Mouse (Mus musculus): ENCODE measurements around the gene Cant1.

Gene Cant1

DNA sequence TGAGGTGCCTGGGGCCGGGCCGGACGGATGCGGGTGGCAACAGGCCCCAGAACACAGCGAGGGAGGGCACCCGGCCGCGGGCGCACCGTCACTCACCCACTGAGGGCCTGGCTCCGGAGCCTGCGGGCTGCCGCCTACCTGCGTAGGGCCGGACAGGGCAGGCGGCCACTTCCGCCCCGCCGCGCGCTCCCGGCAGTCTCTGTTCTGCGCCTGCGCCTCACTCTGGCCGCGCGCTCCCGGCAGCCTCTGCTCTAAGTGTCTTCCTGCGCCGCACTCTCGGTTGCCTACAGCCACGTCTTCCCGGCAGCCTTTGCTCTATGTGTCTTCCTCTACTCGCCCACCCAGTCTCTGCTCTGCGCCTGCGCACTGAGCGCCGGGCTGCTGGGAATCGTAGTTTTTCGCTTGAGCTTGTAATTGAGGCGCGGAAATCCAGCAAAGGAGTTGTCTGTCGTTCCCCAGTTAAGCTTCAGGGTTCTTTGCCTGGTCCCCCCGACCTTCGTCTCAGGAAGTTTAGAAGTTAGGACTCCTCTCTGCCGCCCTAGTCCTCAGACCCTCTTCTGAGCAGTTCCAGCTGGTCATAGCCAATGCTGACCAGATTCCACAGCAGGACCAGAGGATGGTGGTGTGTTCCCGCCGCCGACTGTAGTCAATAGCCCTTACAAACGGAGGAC lies at the start of gene Cant1:
TSS of gene Cant1 (minus strand) at position 253 of the 671 bp plus-strand sequence.
- DNase-seq (ENCODE audit: low spot score): peak; percentile 91

DNA sequence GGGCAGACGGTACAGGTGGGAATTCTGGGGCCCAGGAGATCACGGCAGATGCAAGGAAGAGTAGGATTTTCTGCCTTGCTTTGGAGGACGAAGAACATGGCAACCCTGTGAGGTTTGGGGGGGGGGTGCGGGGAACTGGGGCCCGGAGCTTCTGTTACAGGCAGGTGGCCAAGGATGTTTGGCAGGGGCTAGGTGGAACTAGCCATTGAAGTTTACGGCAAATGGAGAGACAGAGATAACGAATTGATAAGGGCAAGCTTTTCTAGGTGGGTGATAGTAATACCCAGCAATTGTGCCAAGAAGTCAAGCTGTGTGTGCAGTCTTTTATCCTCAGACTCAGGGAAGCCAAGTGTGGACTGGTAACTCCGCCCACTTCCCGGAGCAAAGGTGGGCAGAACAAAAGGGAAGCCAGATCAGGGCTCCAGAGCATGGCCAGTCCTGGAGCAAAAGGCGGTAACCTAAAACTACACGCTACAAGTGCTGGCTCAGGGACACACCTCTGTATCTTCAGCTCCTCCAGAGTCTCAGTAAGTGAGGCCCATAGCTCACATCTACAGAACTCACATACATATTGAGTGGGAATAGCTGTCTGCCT lies 48.7 kb upstream of the Cant1 start:
- DNase-seq (ENCODE audit: low spot score): no peak

DNA sequence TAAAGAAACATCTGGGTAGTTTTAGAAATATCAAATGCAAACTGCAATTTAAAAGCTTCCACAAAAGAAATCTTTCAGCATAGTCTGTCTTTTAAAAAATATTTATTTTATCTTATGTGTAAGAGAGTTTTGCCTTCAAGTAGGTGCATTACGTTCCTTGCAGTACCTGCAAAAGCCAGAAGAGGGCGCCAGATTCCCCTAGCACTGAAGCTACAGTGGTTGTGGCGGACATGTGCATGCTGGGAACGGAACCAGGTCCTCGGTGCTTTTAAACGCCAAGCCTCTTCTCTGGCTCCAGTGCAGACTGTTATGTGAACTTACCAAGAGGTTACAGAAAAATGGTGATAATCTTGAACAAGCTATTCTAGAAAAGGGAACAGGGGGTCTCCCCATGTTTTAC lies 41.4 kb upstream of the Cant1 start:
- DNase-seq (ENCODE audit: low spot score): no peak

DNA sequence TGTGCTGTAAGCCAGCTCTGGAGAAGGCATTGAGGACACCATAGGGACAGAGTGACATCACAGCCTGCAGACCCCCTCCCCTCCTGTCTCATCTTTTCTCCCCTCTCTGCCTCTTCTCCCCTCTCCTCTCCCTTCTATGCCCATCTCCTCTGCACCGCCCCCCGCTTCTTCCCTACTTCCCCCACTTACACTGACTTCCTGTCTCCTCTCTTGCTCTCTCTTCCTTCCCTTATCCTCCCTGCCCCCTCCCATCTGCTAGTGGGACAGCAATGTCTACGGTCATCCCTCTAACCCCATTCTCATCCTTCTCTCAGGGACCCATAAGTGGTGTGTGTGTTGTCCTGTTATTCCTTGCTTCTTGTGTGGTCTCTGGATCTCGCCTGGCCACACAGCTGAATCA lies 40.6 kb upstream of the Cant1 start:
- no peak for DNase-seq (ENCODE audit: low spot score)

DNA sequence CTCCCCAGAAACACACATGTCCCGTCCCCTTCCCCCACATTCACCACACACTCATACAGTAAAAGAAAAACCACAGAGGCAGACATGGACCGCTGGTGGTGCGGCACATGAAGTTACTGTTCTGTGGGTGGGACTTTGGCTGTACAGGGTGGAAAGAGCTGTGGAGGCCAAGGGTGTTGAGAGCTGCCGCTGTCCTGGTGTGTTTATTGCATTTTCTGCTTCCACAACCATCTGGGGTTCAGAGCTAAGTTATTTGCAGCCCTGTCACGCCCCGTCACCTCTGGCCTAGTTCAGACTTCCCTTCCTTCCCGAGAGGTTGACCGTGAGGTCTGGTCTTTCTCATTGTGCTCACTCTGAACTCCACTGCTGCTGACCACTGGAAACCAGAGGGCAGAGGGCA lies 40.2 kb upstream of the Cant1 start:
- DNase-seq (ENCODE audit: low spot score): no peak

DNA sequence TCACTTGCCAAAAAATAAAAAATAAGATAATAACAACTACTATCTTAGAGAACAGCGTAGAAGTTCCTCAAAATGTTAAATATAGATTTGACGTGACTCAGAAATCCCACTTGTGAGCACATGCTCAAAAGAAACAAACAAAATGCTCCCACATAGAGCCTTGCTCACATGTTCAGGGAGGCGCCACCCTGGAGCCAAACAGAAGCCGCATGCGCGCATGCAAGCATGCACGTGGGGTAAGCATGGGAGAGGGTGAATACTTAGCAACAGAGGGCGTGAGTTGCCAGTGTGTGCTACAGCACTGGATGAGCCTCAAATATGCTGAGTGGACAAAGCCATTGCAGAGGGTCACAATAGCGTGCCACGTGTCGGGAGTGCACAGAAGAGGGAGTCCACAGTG lies 38.1 kb upstream of the Cant1 start:
- DNase-seq (ENCODE audit: low spot score): no peak

DNA sequence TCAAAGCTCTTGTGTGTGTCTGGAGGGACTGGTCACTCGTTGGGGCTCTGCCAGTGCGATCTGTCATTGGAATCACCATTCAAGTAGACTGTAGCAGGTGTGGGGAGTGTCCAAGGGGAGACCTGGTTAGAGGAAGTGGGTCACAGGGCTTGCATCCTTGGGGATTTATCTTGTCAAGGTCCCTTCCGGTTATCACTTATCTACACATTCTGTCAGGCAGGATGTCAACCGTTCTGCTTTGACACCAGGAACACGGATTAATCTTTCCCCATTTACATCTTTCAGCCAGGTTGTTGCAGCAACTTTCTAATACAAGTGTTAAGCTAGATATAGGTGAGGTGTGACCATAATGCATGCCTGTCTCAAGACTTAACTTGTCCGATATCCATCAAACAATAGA lies 36.9 kb upstream of the Cant1 start:
- DNase-seq (ENCODE audit: low spot score): no peak

DNA sequence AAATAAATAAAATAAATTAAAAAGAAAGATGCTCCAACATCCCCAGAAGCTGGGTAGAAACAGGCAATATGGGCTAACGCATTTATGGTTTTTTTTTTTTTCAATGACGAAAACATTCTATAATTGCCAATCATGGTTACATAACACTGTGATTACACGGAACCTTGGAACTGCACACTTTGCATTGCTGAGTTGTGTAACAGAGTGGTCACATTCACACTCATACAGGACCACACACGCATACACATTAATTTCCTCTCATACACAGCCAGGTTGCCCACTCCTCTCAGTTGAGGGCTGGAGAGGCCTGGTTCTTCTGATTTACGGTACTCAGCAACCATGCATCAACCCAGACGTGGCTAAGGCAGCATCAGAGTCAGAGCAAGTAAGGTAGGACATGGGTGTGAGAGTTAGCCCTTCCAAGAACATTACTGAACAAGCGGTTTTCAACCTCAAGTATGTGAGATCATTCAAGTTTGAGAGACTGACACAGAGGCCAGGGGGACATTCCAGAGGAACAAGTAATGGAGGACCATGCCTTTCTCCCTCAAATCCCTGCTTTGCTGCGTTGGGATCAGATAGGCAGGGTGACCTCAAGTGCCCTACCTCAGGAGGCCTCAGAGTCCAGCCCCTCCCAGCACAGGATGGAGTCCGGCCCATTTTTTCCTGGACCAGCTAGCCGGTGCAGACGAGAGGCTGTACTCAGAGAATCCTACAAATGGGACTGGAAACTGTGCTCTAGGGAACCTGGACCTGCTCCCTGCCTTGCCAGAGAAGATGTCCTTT lies 35.2 kb upstream of the Cant1 start:
- no peak for DNase-seq (ENCODE audit: low spot score)

DNA sequence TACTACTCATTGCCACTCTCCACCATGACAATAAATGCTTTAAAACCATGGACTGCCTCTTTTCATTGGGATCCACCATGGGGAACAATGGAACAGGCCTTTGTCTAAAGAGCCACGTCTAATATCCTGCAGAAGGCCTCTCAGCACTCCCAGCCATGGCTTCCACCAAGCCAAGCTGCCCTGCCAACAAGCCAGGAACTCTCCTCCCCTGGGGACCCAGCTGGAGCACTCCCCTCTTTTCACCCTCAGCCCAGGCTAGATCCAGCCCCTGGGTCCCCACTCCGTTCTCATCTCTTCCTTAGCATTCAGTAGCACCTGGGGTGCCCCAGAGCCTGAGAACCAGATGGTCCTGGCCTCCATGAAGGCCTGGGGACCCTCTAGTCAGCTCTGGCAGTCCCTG lies 34.1 kb upstream of the Cant1 start:
- no peak for DNase-seq (ENCODE audit: low spot score)

DNA sequence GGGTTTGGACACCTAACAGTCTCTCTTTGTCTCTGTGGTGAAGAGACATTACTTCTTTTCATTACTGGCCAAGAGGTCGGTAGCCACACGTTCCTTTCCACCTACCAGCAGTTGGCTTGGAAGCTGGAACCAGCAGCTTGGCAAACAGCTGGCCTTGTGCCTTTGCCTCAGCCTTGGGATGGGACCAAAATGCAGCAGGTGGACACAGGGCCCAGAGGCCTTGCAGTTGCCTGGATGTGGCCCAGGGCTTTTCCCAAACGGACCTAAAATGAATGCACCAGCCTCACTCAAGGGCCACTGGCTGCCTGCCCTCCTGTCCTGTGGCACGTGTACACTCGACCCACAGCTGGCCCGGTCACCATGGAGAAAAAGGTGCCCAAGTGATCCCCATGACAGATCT lies 32.3 kb upstream of the Cant1 start:
- DNase-seq (ENCODE audit: low spot score): no peak

DNA sequence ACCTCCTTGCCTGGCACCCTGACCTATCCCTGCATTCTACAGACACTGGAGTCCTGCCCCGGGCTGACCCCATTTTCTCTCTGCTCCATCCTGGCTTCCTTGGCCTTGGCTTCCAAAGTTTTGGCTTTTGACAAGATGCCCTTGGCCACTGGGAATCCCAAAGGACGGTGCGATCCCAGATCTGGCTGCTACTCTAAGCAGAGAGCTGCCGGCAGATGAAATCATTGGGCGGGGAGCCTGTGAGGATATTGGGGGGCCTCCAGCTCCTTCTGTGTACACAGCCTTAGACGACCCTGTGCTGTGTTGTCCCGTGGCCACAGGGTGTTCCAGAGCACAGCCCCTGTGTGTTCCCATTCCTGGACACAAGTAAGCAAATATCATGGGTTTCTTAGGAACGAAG lies 29.5 kb upstream of the Cant1 start:
- DNase-seq (ENCODE audit: low spot score): no peak

DNA sequence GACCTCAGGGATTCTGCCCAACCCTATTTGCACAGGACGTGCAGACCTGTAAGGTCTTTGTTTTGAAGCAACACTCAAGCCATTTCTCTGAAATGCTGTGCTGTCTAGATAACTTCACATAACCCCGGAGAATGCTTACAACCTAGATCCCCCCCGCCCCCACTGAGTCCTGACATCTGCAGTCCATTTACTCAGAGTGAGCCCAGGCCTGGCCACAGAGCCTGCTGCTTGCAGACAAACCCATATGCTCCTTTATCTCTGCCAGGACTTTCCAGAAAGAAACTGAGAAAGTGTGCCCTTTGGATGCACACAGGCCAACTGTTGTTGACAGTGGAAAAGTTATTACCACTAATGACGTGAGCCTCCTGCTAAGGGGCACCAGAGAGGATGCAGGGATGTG lies 28.5 kb upstream of the Cant1 start:
- no peak for DNase-seq (ENCODE audit: low spot score)

DNA sequence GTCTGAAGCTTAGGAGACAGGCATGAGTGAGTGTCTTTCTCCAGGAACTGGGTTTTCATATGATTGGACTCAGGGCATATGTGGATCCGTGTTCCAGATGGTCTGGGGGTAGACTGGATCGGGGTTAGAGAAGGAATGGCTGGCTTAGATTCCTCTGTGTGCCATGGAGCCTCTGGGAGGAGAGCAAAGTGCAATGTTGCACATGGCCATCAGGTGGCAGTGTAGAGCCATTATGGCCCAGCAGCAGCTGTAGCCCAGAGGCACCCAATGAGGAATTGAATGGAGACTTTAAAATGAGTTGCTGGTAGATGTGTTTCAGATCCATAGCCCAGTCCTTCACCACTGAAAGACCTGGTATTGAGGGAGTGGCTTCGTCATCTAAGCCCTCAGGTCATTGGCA lies 27.0 kb upstream of the Cant1 start:
- DNase-seq (ENCODE audit: low spot score): peak; percentile 74

DNA sequence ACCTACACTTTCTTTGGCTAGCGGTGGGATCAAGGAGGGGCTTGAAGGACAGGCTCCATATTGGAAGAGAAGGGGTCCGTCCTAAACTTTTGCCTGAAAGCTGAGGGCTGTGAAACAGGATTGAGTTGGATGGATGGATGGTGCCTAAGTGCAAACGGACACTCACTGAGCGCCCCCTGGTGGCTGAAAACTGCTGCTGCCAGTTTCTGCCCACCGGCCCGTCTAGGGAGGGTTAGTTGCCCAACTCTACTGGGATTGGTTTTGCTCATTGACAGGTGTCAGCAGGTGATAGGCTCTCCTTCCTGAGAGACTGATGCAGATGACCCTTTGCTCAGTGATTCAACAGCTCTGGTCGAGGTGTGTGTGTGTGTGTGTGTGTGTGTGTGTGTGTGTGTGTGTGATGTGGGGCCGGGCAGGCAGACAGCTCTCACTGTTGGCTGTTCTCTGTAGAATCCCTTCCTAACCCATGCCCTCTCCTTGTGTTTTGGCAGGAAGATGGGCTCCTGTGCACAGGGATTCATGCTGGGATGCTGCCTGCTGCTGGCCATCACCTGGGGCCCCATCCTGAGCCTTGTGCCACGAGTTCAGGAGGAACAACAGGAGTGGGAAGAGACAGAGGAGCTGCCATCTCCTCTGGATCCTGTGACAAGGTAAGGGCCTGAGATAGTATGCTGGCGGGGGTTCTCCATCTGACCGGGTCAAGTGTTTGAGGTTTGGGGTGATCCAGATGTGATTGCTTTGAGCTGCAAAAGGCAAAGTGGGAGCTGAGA lies 24.5 kb upstream of the Cant1 start:
- peak; percentile 80 for DNase-seq (ENCODE audit: low spot score)

DNA sequence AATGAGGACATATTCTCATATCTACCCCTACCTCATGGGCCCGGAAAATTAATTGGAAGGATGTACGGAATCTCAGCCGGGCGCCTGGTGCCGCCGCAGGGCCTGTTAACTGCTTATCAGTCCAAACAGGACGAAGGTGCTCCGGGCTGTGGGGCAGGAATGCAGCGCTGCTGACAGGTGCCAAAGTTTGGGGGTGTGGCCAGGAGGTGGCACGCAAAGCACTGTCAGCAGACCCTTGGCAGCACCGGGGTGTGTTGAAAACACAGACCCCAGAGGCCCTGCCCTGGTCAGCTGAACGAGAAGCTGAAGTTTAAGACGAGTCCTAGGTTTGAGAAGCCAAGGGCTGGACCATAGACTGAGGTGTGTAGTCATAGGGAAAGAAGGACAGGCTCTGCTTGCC lies 23.8 kb upstream of the Cant1 start:
- DNase-seq (ENCODE audit: low spot score): no peak

DNA sequence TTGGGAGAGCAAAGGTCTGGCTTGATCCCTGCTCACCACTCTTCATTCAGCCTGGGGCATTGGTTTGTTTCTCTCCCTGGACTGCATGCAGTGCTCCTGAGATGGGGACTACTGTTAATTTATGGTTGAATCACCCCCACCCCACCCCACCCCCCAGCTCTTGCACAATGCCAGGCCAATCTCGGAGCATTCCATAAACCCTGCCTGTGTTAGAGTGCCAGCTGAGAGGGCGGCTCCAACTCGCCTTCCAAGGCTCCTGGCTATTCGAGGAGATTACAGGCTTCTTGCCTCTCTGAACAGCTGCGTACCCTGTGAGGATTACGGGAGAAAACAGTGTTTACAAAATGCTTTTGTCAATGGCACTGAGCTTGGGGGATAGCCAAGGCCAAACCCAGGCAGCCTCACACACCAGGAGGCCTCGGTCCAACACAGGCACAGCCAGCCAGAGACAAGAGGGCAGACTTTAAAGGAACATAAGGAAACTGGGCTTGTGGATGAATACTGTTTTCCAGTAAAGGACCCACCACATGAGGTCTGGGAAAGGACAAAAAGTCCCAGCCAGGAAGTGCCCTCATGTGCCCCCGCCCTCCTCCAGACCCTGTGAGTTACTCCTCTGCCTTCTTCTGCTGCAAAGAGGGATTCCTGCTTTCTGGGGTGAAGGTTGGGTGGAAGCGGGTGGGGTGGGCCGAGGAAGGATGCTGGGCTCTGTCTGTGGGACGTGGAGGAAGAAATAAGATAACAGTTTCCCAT lies 20.0 kb upstream of the Cant1 start:
- no peak for DNase-seq (ENCODE audit: low spot score)

DNA sequence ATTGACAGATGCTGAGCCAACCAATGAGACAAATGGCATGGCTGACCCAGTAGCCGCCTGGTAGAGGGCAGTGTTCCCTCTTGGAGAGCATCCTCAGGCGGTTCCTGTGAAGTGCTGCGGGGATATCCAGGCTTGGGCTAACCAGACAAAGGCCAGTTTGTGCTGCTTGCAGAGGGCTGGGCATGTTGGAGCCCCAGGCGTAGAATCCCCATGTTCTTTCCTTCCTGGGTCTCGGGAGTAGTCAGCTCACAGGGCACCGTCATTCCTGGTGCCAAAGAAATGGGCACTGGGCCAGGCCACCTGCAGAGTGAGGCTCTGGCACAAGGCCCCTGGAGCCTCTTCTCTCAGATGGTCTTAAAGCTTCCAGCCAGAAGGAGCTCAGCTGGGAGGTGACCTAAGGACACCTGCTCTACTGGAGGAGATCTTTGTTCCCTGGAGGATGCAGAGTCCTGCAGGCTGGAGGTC lies 17.6 kb upstream of the Cant1 start:
- no peak for DNase-seq (ENCODE audit: low spot score)

DNA sequence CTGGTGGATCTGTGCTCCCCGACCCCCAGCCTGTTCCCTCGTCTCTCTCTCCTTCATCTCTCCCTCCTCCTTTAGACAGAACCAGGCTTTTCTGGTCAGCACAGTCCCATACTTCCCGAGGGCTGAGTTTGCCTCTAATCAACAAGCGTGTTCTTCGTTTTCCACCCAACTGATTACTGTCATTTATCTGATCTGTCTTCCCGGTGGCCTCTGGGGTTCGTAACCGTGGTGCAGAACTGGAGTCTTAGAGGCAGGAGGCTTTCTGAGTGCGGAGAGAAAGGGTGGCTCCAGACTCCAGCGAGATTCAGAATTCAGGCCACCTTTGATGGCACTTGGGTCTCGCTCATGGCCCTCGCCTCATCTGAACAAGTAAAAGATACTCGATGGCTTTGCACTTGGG lies 15.2 kb upstream of the Cant1 start:
- DNase-seq (ENCODE audit: low spot score): no peak

DNA sequence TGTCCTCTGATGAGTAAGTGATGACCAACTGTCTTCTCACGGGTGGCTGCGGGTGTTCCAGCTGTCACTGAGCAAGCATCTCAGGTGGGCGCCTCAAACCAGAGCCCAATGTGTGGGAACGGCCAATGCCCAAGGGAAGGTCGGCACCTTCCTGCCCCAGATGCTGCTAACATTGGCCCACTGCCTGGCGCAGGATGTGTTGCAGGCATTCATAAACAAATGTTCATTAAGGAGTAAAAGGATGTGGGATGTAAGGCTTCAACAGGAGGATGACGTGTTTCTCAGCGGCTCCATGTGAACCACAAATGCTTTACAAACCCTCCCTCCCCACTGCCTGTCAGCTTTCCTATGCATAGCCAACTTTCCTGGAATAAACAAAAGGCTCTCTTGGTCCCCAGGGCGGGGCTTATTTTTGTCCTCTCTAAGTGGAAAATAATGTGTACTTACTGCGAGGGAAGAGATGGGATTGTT lies 14.5 kb upstream of the Cant1 start:
- DNase-seq (ENCODE audit: low spot score): no peak

DNA sequence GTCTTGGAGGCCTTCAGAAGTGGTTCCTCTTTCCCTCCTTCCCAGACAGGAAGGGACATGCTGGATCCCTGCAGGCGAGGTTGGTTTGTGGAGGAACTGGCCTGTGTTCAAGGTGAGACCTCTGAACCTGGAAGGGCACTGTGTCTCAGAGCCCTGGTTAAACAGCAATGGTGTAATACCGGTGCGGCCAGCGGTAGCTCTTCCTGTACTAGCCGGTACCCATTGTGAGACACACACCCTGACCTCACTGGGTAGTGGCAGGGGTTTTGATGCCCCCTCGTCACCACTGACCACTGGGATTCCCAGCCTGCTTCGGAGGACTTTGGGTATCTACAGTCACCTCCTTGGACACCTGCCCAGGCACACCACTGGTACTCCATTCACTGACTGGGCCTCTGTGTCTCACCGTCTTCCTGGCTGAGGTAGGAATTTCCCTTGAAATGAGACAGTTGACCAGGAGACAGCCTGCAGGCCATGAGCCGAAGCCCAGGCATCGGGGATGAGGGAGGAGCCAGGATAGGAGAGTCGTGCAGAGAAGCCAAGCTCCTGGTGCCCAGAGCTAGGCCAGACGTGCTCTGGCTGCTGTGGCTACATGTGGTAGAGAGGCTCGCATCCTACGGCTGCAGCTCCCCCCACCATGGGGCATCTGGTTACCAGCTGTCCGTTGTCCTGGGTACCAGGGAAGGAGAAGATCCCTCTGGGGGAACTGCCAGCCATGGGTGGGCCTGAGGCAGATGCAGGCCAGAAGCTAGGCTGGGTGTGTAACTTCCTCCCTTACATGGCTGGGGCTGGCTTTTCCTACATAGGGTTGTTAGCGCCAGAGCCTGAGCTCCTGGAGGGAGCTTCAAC lies 12.4 kb upstream of the Cant1 start:
- DNase-seq (ENCODE audit: low spot score): no peak
